17 mouse cellular contexts compared by ENCODE assay signal in the genomic region with DNA sequence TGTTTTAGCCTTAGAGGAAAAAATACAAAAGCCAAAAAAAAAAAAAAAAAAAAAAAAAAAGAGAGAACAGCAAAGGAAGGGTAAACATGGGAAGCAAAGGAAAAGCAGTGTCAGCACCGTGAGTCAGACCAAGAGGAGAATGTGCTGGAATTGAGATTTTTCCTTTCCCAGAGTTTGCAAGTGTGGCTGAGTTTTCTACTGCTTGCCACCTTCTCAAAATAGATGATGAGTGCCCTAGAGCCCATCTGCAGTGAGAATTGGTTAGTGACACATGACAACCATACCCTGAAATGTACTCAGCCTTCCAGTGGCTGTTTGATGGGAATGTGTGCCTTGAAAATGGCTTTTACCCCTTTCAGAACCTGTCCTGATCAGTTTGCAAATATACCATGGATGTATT.
A peak's percentile ranks its signal among the peaks of the same experiment; 100 is the strongest.
DNase-seq lines count a peak whose midpoint lies in the region.
"Had no signal": no experiment of that assay in that cellular context is flagged by ENCODE, and none has a peak within 500 bp of the region (broad histone marks: within the 10 kb centered on the region; RNA-seq: fewer than 3 reads in every experiment).

No protein-coding gene starts in this region.

- intact Hi-C loops in left cerebral cortex, postnatal 4 days (cut with DNase I): no loop called here

- peak; percentile 6 to 36 for DNase-seq in frontal cortex, adult 2 months (ENCODE audit: extremely low spot score in 1 of 2, low spot score in 1 of 2)
- DNase-seq in frontal cortex, postnatal 14 days (ENCODE audit: low spot score in 2 of 2): no peak
- peak; percentile 8 for DNase-seq in left cerebral cortex, adult 11 months (ENCODE audit: low spot score)
- DNase-seq in left cerebral cortex, postnatal 4 days: no peak
- DNase-seq in right cerebral cortex, adult 18-20 months: peak; percentile 38
- no peak for DNase-seq in right cerebral cortex, postnatal 14 days
- peak; percentile 42 for DNase-seq in telencephalon, adult 2 months (ENCODE audit: low read depth, low spot score)
- no peak for DNase-seq in embryo, embryonic 9.5 days (ENCODE audit: extremely low spot score)
- DNase-seq: adrenal gland, adult 2 months; adrenal gland, postnatal 10 days; adrenal gland, postnatal 25 days; cerebellum, adult 11-12 months; cerebellum, adult 2 months; cerebellum, adult 9-10 months; cerebellum, postnatal 10 days; cerebellum, postnatal 25 days; forebrain, postnatal 0 days had no signal

Comparison
In these comparisons a context has a peak if more than half of its experiments do, and no peak if none do; other contexts are left out.
1. DNase-seq: peak in frontal cortex, adult 2 months (2 of 2), left cerebral cortex, adult 11 months (single experiment), right cerebral cortex, adult 18-20 months (single experiment) and telencephalon, adult 2 months (single experiment); none in frontal cortex, postnatal 14 days (0 of 2), left cerebral cortex, postnatal 4 days (single experiment), right cerebral cortex, postnatal 14 days (single experiment) and embryo, embryonic 9.5 days (single experiment).